Mouse (Mus musculus): ENCODE results near the gene Tuba1b.
"Not testable (repeated sequence)": the region's sequence is repeated elsewhere in the genome, so short reads cannot be mapped to it uniquely, and the experiment has no call there.

Gene Tuba1b

GRCm38 (mm10) chr15:98954425-98955253 lies 20.3 kb upstream of the Tuba1b start:
- DNase-seq (ENCODE audit: low read depth, low spot score) = no peak

GRCm38 (mm10) chr15:98953401-98954356 lies 19.3 kb upstream of the Tuba1b start, which contains the start of the genes Gm49450 and Tuba1a:
Gm49450 (minus strand) TSS chr15:98953551.
Tuba1a (minus strand) TSS chr15:98953703.
- DNase-seq (ENCODE audit: low read depth, low spot score) = peak; percentile 96

- DNase-seq (ENCODE audit: low read depth, low spot score) = no peak
These were observed 18.5 kb upstream of the Tuba1b start for GRCm38 (mm10) chr15:98952751-98953400.

- no peak for DNase-seq (ENCODE audit: low read depth, low spot score)
These were observed 17.7 kb upstream of the Tuba1b start for GRCm38 (mm10) chr15:98952063-98952455.

- DNase-seq (ENCODE audit: low read depth, low spot score) = not testable (repeated sequence)
These were observed 17.0 kb upstream of the Tuba1b start for GRCm38 (mm10) chr15:98951122-98952062.

GRCm38 (mm10) chr15:98949607-98949892 lies 15.2 kb upstream of the Tuba1b start:
- DNase-seq (ENCODE audit: low read depth, low spot score) = no peak

GRCm38 (mm10) chr15:98948857-98949606 lies 14.7 kb upstream of the Tuba1b start:
- DNase-seq (ENCODE audit: low read depth, low spot score) = no peak

GRCm38 (mm10) chr15:98948382-98948781 lies 14.0 kb upstream of the Tuba1b start:
- no peak for DNase-seq (ENCODE audit: low read depth, low spot score)

GRCm38 (mm10) chr15:98947884-98948283 lies 13.5 kb upstream of the Tuba1b start:
- no peak for DNase-seq (ENCODE audit: low read depth, low spot score)

- no peak for DNase-seq (ENCODE audit: low read depth, low spot score)
These were observed 8.8 kb upstream of the Tuba1b start for GRCm38 (mm10) chr15:98943133-98943532.

GRCm38 (mm10) chr15:98942081-98942480 lies 7.7 kb upstream of the Tuba1b start:
- DNase-seq (ENCODE audit: low read depth, low spot score) = no peak

- no peak for DNase-seq (ENCODE audit: low read depth, low spot score)
These were observed 7.2 kb upstream of the Tuba1b start for GRCm38 (mm10) chr15:98941539-98941938.

GRCm38 (mm10) chr15:98940816-98941215 lies 6.5 kb upstream of the Tuba1b start:
- no peak for DNase-seq (ENCODE audit: low read depth, low spot score)

- DNase-seq (ENCODE audit: low read depth, low spot score) = peak; percentile 92
These were observed 540 bp downstream of the Tuba1b start for GRCm38 (mm10) chr15:98933833-98934216.

- DNase-seq (ENCODE audit: low read depth, low spot score) = not testable (repeated sequence)
These were observed 1.2 kb downstream of the Tuba1b start for GRCm38 (mm10) chr15:98933004-98933671.

- DNase-seq (ENCODE audit: low read depth, low spot score) = no peak
These were observed 3.4 kb downstream of the Tuba1b start for GRCm38 (mm10) chr15:98930998-98931397.

GRCm38 (mm10) chr15:98930017-98930734 lies 4.2 kb downstream of the Tuba1b start:
- no peak for DNase-seq (ENCODE audit: low read depth, low spot score)

GRCm38 (mm10) chr15:98928598-98929240 lies 5.6 kb downstream of the Tuba1b start:
- DNase-seq (ENCODE audit: low read depth, low spot score) = no peak
